Mouse (Mus musculus): ENCODE data around the gene Ikbke.

DNA sequence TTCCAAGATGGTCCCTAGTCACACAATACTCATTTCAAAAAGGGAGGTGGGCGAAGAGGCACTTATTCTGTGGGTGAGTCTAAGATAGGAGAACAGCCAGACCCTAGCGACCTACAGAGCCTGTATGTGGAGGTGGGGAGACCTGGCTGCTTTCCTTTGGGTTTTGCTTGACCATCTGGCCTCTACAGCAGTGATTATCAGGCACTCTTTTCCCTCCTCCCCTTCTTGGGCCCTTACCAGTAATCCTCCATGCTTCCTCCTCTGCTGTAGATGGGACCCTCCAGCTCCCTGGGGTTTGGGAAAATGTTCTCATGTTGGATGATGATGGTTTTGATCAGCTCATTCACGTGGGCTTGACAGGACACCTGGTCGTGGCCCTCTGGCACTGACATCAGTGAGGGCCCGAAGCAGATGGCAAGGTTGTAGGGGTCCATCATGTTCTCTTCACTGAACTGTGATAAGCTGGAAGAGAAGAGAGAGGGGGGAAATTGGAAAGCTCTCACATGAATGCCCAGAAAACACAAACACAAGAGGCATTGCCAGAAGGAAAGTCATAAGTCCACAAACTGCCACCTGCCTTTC is 30.9 kb upstream of the Ikbke start:
- no peak for TF ChIP-seq CTCF (IDR thresholded peaks at IDR 0.05; ENCODE audit: low read depth)
- no peak for TF ChIP-seq EP300 (IDR thresholded peaks at IDR 0.05; ENCODE audit: low read depth)
